Mouse (Mus musculus): ENCODE data around the gene C7. TPM values are rescaled to one million over a fixed set of nuclear protein-coding genes. Genes with fewer than 3 reads are reported as not detected.

C7 gene
- not detected in 2 replicates for polyA plus RNA-seq (2016; fragmentation: Nextera tagmentation; extraction: Ambion mirVana)

- Histone ChIP-seq H3K27me3 (no peaks in the 10 kb centered on the region), H3K27ac (no peak within 1 kb of the TSS), H3K9me3 (no peaks in the 10 kb centered on the region), H3K4me3 (replicated peaks) (no peak within 1 kb of the TSS), H3K36me3 (replicated peaks) (no peaks in the 10 kb centered on the region), H3K4me1 (no peaks in the 10 kb centered on the region), H3K4me2 (no peak within 1 kb of the TSS), H3K9ac (no peak within 1 kb of the TSS)
- no peak for ATAC-seq (ENCODE audit: low FRiP score)
Measured at GRCm38 (mm10) chr15:5063635-5064034, at the start of gene C7. Gene C7 (minus strand): TSS chr15:5063740.

- Histone ChIP-seq H3K4me1 (peaks cover 12% of the 10 kb centered on the region), H3K36me3 (replicated peaks) (peaks cover 3% of the 10 kb centered on the region), H3K9ac (no peak overlapping the region), H3K9me3 (no peaks in the 10 kb centered on the region), H3K27me3 (no peaks in the 10 kb centered on the region), H3K4me2 (no peak overlapping the region), H3K27ac (no peak overlapping the region), H3K4me3 (replicated peaks) (no peak overlapping the region)
- ATAC-seq (ENCODE audit: low FRiP score) = no peak
- 87% methylated on average over 3 of the region's 3 CpGs for WGBS
Measured at GRCm38 (mm10) chr15:5112651-5113050, 49.1 kb upstream of the C7 start.

GRCm38 (mm10) chr15:5108655-5109040, 45.1 kb upstream of the C7 start:
- WGBS = 88% methylated on average over 3 of the region's 3 CpGs
- no peak for ATAC-seq (ENCODE audit: low FRiP score)
- H3K36me3 ChIP-seq (replicated peaks) = no peaks in the 10 kb centered on the region
- H3K4me3 ChIP-seq (replicated peaks) = no peak overlapping the region
- H3K27me3 ChIP-seq = no peaks in the 10 kb centered on the region
- H3K4me2 ChIP-seq = no peak overlapping the region
- H3K4me1 ChIP-seq = no peaks in the 10 kb centered on the region
- no peaks in the 10 kb centered on the region for H3K9me3 ChIP-seq
- H3K27ac ChIP-seq = no peak overlapping the region
- H3K9ac ChIP-seq = no peak overlapping the region

GRCm38 (mm10) chr15:5107686-5108654, 44.4 kb upstream of the C7 start, which contains the start of gene Card6:
Gene Card6 (minus strand): TSS chr15:5108539.
- Histone ChIP-seq H3K36me3 (replicated peaks) (no peaks in the 10 kb centered on the region), H3K4me3 (replicated peaks) (no peak within 1 kb of the TSS), H3K27ac (no peak within 1 kb of the TSS), H3K9me3 (no peaks in the 10 kb centered on the region), H3K4me1 (no peaks in the 10 kb centered on the region), H3K9ac (no peak within 1 kb of the TSS), H3K4me2 (no peak within 1 kb of the TSS), H3K27me3 (no peaks in the 10 kb centered on the region)
- 75% methylated on average over 21 of the region's 21 CpGs for WGBS
- ATAC-seq (ENCODE audit: low FRiP score) = no peak

GRCm38 (mm10) chr15:5106293-5106692, 42.8 kb upstream of the C7 start:
- WGBS = 61% methylated on average over 2 of the region's 2 CpGs
- ATAC-seq (ENCODE audit: low FRiP score) = no peak
- H3K9me3 ChIP-seq = no peaks in the 10 kb centered on the region
- no peak overlapping the region for H3K4me2 ChIP-seq
- no peaks in the 10 kb centered on the region for H3K27me3 ChIP-seq
- H3K4me1 ChIP-seq = no peaks in the 10 kb centered on the region
- no peak overlapping the region for H3K9ac ChIP-seq
- H3K4me3 ChIP-seq (replicated peaks) = no peak overlapping the region
- H3K36me3 ChIP-seq (replicated peaks) = no peaks in the 10 kb centered on the region
- no peak overlapping the region for H3K27ac ChIP-seq

- ATAC-seq (ENCODE audit: low FRiP score) = no peak
- H3K4me2 ChIP-seq = no peak overlapping the region
- no peaks in the 10 kb centered on the region for H3K36me3 ChIP-seq (replicated peaks)
- WGBS = 80% methylated on average over 6 of the region's 6 CpGs
- H3K9me3 ChIP-seq = no peaks in the 10 kb centered on the region
- H3K27ac ChIP-seq = no peak overlapping the region
- no peak overlapping the region for H3K9ac ChIP-seq
- no peak overlapping the region for H3K4me3 ChIP-seq (replicated peaks)
- no peaks in the 10 kb centered on the region for H3K4me1 ChIP-seq
- no peaks in the 10 kb centered on the region for H3K27me3 ChIP-seq
Measured at GRCm38 (mm10) chr15:5105891-5106290, 42.4 kb upstream of the C7 start.

GRCm38 (mm10) chr15:5102312-5102711, 38.8 kb upstream of the C7 start:
- H3K27ac ChIP-seq = no peak overlapping the region
- no peaks in the 10 kb centered on the region for H3K9me3 ChIP-seq
- H3K27me3 ChIP-seq = no peaks in the 10 kb centered on the region
- no peak overlapping the region for H3K4me3 ChIP-seq (replicated peaks)
- no peak overlapping the region for H3K9ac ChIP-seq
- no peaks in the 10 kb centered on the region for H3K36me3 ChIP-seq (replicated peaks)
- no peak overlapping the region for H3K4me2 ChIP-seq
- no peak for ATAC-seq (ENCODE audit: low FRiP score)
- WGBS = 94% methylated on average over 4 of the region's 4 CpGs
- H3K4me1 ChIP-seq = no peaks in the 10 kb centered on the region

- Histone ChIP-seq H3K9me3 (no peaks in the 10 kb centered on the region), H3K9ac (no peak overlapping the region), H3K27me3 (no peaks in the 10 kb centered on the region), H3K27ac (no peak overlapping the region), H3K4me1 (no peaks in the 10 kb centered on the region), H3K4me3 (replicated peaks) (no peak overlapping the region), H3K4me2 (no peak overlapping the region), H3K36me3 (replicated peaks) (no peaks in the 10 kb centered on the region)
- 90% methylated on average over 1 of the region's 1 CpGs for WGBS
- no peak for ATAC-seq (ENCODE audit: low FRiP score)
Measured at GRCm38 (mm10) chr15:5097376-5097775, 33.8 kb upstream of the C7 start.

- no peak overlapping the region for H3K9ac ChIP-seq
- no peak for ATAC-seq (ENCODE audit: low FRiP score)
- no peak overlapping the region for H3K27ac ChIP-seq
- no peak overlapping the region for H3K4me3 ChIP-seq (replicated peaks)
- H3K4me1 ChIP-seq = no peaks in the 10 kb centered on the region
- no peaks in the 10 kb centered on the region for H3K9me3 ChIP-seq
- H3K4me2 ChIP-seq = no peak overlapping the region
- no peaks in the 10 kb centered on the region for H3K36me3 ChIP-seq (replicated peaks)
- no peaks in the 10 kb centered on the region for H3K27me3 ChIP-seq
- 89% methylated on average over 11 of the region's 11 CpGs for WGBS
Measured at GRCm38 (mm10) chr15:5095534-5096301, 32.2 kb upstream of the C7 start.

- Histone ChIP-seq H3K4me2 (no peak overlapping the region), H3K9ac (no peak overlapping the region), H3K36me3 (replicated peaks) (no peaks in the 10 kb centered on the region), H3K4me1 (no peaks in the 10 kb centered on the region), H3K4me3 (replicated peaks) (no peak overlapping the region), H3K27ac (no peak overlapping the region), H3K27me3 (no peaks in the 10 kb centered on the region), H3K9me3 (no peaks in the 10 kb centered on the region)
- WGBS = 95% methylated on average over 10 of the region's 10 CpGs
- ATAC-seq (ENCODE audit: low FRiP score) = no peak
Measured at GRCm38 (mm10) chr15:5090131-5090530, 26.6 kb upstream of the C7 start.

GRCm38 (mm10) chr15:5088850-5089608, 25.5 kb upstream of the C7 start:
- Histone ChIP-seq H3K36me3 (replicated peaks) (no peaks in the 10 kb centered on the region), H3K4me3 (replicated peaks) (no peak overlapping the region), H3K9ac (no peak overlapping the region), H3K4me1 (no peaks in the 10 kb centered on the region), H3K4me2 (no peak overlapping the region), H3K27ac (no peak overlapping the region), H3K27me3 (no peaks in the 10 kb centered on the region), H3K9me3 (no peaks in the 10 kb centered on the region)
- WGBS = 77% methylated on average over 7 of the region's 7 CpGs
- ATAC-seq (ENCODE audit: low FRiP score) = no peak

GRCm38 (mm10) chr15:5086162-5086561, 22.6 kb upstream of the C7 start:
- Histone ChIP-seq H3K27ac (no peak overlapping the region), H3K27me3 (no peaks in the 10 kb centered on the region), H3K9ac (no peak overlapping the region), H3K4me1 (no peaks in the 10 kb centered on the region), H3K36me3 (replicated peaks) (no peaks in the 10 kb centered on the region), H3K4me3 (replicated peaks) (no peak overlapping the region), H3K4me2 (no peak overlapping the region), H3K9me3 (no peaks in the 10 kb centered on the region)
- no peak for ATAC-seq (ENCODE audit: low FRiP score)
- WGBS = 24% methylated on average over 2 of the region's 2 CpGs
